Mouse (Mus musculus) embryonic facial prominence, embryonic 11.5 days (tissue): ENCODE measurements around the gene Psmb1. TPM values are rescaled to one million over a fixed set of nuclear protein-coding genes. Genes with fewer than 3 reads are reported as not detected.
"Not testable (repeated sequence)": the region's sequence is repeated elsewhere in the genome, so short reads cannot be mapped to it uniquely, and the experiment has no call there.

Experiments used
- ATAC-seq: fragments of 200-750 bp; cut with Nextera tagmentation; replicated peaks from 2 replicates; pipeline ENCODE4 v1.8.0; 2017; ENCODE audit warnings: low read depth; ENCODE audit not compliant: insufficient number of reproducible peaks, low FRiP score, low TSS enrichment
- DNase-seq: peaks from one replicate; pipeline ENCODE4 v3.0.0-alpha.2; 2015; ENCODE audit warnings: low spot score
- H3K27ac ChIP-seq: fragments of 300-500 bp; sonication (generic); replicated peaks from 2 replicates; pipeline ENCODE4 v1.5.1; 2014; ENCODE audit warnings: mild to moderate bottlenecking, low read depth, low read length, control low read depth
- H3K27me3 ChIP-seq: fragments of 300-500 bp; sonication (generic); 2 replicates; pipeline ENCODE4 v1.6.1; 2014; ENCODE audit warnings: mild to moderate bottlenecking, low read length, moderate library complexity, mixed read lengths; ENCODE audit not compliant: control insufficient read depth, insufficient read depth
- H3K36me3 ChIP-seq: fragments of 300-500 bp; sonication (generic); replicated peaks from 2 replicates; pipeline ENCODE4 v1.6.1; 2014; ENCODE audit warnings: low read depth, mild to moderate bottlenecking, low read length, moderate library complexity, mixed read lengths; ENCODE audit not compliant: control insufficient read depth, insufficient read depth
- H3K4me1 ChIP-seq: fragments of 300-500 bp; sonication (generic); 2 replicates; pipeline ENCODE4 v1.6.1; 2014; ENCODE audit warnings: low read length, mixed read lengths; ENCODE audit not compliant: control insufficient read depth, insufficient read depth
- H3K4me2 ChIP-seq: fragments of 300-500 bp; sonication (generic); 2 replicates; pipeline ENCODE4 v1.6.1; 2014; ENCODE audit warnings: low read depth, mild to moderate bottlenecking, control low read depth, low read length, moderate library complexity
- H3K4me3 ChIP-seq: fragments of 300-500 bp; sonication (generic); 2 replicates; pipeline ENCODE4 v1.5.1; 2014; ENCODE audit warnings: low read depth, low read length, control low read depth
- H3K9ac ChIP-seq: fragments of 300-500 bp; sonication (generic); replicated peaks from 2 replicates; pipeline ENCODE4 v1.6.1; 2014; ENCODE audit warnings: mild to moderate bottlenecking, control low read depth, low read length
- H3K9me3 ChIP-seq: fragments of 300-500 bp; sonication (generic); replicated peaks from 2 replicates; pipeline ENCODE4 v1.6.1; 2016; ENCODE audit warnings: mild to moderate bottlenecking, low read length, inconsistent platforms, mixed read lengths; ENCODE audit not compliant: control insufficient read depth
- WGBS: fragments of 180-500 bp; shearing (Covaris S2); extraction: QIAGEN DNeasy Blood & Tissue Kit; methylation state at CpG from one replicate; pipeline ENCODE4 v1.1.7; 2014; 5-methylcytosine and 5-hydroxymethylcytosine counted together
- polyA plus RNA-seq: library from polyadenylated mRNA; unstranded; fragments of >200 nt; fragmentation: Nextera tagmentation; extraction: Ambion mirVana; gene quantifications from 2 replicates; pipeline ENCODE4 v1.2.1, GENCODE M21; 2014

Gene Psmb1
- polyA plus RNA-seq, 1 experiment from 2014 or later: 286 TPM

DNA sequence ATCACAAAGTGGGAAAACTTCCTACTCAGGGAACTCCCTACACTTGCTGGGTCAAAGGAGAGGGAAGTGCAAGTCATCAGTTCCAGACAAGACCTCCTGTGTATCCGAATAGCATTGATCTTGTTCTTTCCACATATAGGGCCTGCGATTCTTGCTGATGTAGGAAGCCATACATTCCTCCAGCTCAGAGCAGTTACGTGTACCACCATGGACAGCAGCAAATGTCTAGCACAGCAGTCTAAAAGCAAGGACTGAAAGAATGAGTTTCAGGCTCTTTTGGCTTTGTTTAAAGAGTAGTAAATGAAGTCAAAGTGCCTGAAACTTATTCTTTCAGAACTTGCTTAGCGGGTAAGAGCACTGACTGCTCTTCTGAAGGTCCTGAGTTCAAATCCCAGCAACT lies 44.3 kb downstream of the Psmb1 start:
- ATAC-seq: no peak
- no peak overlapping the region for H3K4me3 ChIP-seq

DNA sequence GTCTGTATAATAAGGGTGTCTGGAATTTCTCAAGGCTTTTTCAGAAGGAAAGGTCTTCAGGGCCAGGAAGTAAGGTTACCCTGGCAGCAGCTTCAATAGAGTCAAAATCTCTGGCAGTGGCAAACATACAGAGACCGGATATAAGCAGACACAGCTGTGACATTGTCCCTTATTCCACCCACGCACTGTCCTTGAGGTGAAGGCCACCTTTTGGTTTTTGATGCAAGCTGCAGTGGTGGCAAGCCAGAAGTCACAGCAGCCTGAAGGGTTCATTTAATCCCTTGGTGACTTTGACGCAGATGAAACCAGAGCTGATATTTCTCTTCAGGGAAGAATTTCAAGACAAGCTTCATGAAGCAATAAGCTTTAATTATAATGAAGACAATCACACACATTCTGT lies 49.9 kb downstream of the Psmb1 start:
- Histone ChIP-seq H3K36me3 (no peaks in the 10 kb centered on the region), H3K27ac (no peak overlapping the region), H3K9me3 (no peaks in the 10 kb centered on the region), H3K9ac (no peak overlapping the region), H3K4me2 (no peak overlapping the region), H3K4me3 (no peak overlapping the region), H3K4me1 (no peaks in the 10 kb centered on the region), H3K27me3 (no peaks in the 10 kb centered on the region)
- ATAC-seq: no peak
- DNase-seq: no peak
- 78% methylated on average over 3 of the region's 3 CpGs for WGBS

More for the DNA sequence above, 44.3 kb downstream of the Psmb1 start:
- Histone ChIP-seq H3K4me1 (no peaks in the 10 kb centered on the region), H3K4me2 (no peak overlapping the region), H3K27ac (no peak overlapping the region), H3K9me3 (no peaks in the 10 kb centered on the region), H3K36me3 (no peaks in the 10 kb centered on the region), H3K9ac (no peak overlapping the region), H3K27me3 (no peaks in the 10 kb centered on the region)
- peak; percentile 15 for DNase-seq
- 78% methylated on average over 4 of the region's 4 CpGs for WGBS

DNA sequence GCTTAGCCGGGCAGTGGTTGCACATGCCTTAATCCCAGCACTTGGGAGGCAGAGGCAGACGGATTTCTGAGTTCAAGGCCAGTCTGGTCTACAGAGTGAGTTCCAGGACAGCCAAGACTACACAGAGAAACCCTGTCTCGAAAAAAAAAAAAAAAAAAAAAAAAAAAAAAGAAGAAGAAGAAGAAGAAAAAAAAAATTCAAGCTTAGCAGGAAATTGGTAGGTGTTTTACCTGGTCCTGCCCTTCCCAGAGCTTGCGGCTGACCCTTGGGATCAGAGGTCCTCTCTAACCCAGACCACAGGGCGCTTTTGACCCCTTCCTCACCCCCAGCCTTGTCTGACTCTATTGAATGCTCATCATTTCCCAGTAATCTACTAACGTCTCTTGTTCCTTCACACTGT lies 50.4 kb downstream of the Psmb1 start:
- WGBS: 71% methylated on average over 5 of the region's 6 CpGs
- not testable (repeated sequence) for H3K27me3 ChIP-seq, H3K4me2 ChIP-seq, H3K4me1 ChIP-seq, H3K9me3 ChIP-seq, H3K4me3 ChIP-seq, ATAC-seq, H3K36me3 ChIP-seq, H3K9ac ChIP-seq, DNase-seq, H3K27ac ChIP-seq

DNA sequence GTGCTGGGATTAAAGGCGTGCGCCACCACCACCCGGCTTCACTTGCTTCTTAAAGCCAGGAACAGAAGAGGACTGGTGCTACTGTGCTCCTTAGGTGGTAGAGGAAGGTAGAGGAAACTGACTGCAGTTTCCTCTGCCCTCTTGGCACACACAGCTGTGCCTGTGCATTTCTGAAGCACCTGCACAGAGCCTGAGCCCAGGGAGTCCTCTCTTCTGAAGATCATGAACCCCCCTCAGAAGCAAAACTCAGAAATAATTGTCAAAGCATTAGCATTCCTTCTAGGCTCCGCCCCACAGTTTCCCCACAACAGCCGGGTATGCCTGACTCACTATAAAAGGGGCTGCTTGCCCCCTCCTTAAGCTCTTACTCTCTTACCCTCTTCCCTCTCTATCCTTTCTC lies 51.7 kb downstream of the Psmb1 start:
- DNase-seq: no peak
- no peak overlapping the region for H3K27ac ChIP-seq
- 70% methylated on average over 5 of the region's 5 CpGs for WGBS

DNA sequence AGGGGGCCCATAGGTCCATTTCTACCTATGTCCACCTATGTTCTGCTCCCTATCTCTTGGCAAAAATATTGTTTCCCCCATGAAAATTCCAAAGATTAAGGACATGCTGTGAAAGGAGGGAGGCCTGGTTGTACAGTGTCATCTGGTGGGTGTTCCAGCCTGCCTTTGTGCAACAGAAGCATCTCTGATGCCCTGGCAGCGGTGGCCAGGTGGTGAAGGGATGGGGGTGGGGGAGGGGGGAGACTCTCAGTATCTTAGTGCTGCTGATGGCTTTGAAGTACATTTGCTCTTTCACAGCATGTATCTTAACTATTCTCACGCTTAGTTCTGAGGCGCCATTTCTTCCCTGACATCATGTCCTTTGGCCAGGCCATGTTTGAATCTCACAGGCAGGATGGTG lies 54.1 kb downstream of the Psmb1 start:
- no peak overlapping the region for H3K4me3 ChIP-seq
- ATAC-seq (no peak), DNase-seq (no peak)
- no peaks in the 10 kb centered on the region for H3K9me3 ChIP-seq
- H3K36me3 ChIP-seq: no peaks in the 10 kb centered on the region
- H3K27me3 ChIP-seq: no peaks in the 10 kb centered on the region
- no peak overlapping the region for H3K27ac ChIP-seq
- no peak overlapping the region for H3K9ac ChIP-seq
- WGBS: 84% methylated on average over 3 of the region's 3 CpGs
- peaks cover 1% of the 10 kb centered on the region for H3K4me1 ChIP-seq
- H3K4me2 ChIP-seq: no peak overlapping the region

More for the DNA sequence above, 51.7 kb downstream of the Psmb1 start:
- no peak for ATAC-seq
- no peaks in the 10 kb centered on the region for H3K9me3 ChIP-seq
- H3K4me2 ChIP-seq: no peak overlapping the region
- no peaks in the 10 kb centered on the region for H3K27me3 ChIP-seq
- no peak overlapping the region for H3K4me3 ChIP-seq
- no peaks in the 10 kb centered on the region for H3K4me1 ChIP-seq
- no peaks in the 10 kb centered on the region for H3K36me3 ChIP-seq
- no peak overlapping the region for H3K9ac ChIP-seq

DNA sequence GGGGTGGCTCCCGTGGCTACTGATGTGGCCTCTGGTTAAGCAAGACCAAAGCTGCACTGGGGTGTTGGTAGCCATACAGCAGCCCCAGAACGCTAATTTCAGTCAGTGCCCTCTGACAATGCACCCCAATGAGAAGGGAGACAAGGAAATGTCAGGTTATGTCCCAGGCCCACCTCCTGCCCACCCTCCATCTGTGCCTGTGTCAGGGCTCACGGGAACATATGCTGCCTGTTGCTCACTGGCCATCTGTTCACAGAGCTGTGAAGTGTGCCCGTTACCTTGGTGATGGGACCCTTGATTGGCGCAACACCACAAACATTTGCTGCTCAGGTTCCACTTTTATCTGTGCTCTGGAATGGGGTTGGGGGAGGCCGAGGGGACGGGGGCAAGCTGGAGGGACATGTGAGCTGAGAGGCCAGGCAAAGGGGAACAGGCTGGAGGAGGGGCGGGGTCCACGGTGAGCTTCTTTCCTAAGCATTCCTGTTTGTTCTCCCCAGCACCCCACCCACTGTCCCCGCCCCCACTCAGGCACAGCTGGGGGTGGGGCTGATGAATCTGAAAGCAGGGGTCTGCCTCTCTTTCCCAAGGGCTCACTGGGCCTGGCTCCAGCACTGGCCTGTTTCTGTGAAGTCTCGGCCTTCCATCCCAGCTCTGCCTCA lies 59.0 kb downstream of the Psmb1 start:
- ATAC-seq: peak; percentile 93
- Histone ChIP-seq H3K9ac (no peak overlapping the region), H3K27ac (peak overlapping the region; percentile 44; the same call in 1 of the 2 replicates), H3K4me1 (peaks cover 3% of the 10 kb centered on the region), H3K4me2 (peak overlapping the region; percentile 21), H3K36me3 (no peaks in the 10 kb centered on the region), H3K9me3 (no peaks in the 10 kb centered on the region), H3K27me3 (no peaks in the 10 kb centered on the region), H3K4me3 (no peak overlapping the region)
- DNase-seq: peak; percentile 79
- WGBS: 8% methylated on average over 11 of the region's 11 CpGs

DNA sequence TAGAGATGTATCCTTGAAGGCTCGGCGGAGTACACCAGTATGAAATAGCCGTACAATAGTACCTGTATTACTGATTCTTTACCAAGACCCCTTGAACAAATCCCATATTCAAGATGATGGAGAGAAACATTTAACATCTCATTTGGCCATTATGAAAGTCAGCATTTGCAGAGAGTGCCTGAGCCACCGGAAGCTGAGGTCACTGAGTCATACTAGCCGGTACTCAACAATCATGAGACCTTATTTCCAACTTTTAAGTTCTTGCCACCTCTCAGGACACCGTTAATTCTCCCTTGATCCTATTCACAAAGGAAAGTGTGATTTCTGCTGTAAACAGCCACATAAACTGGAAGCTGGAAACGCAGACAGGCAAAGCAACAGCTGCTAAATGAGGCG lies 59.5 kb downstream of the Psmb1 start:
- Histone ChIP-seq H3K9me3 (no peaks in the 10 kb centered on the region), H3K27ac (peak overlapping the region; percentile 44; the same call in 1 of the 2 replicates), H3K36me3 (no peaks in the 10 kb centered on the region), H3K4me2 (peak overlapping the region; percentile 11; the same call in 1 of the 2 replicates), H3K4me1 (peaks cover 3% of the 10 kb centered on the region), H3K4me3 (no peak overlapping the region), H3K9ac (no peak overlapping the region), H3K27me3 (no peaks in the 10 kb centered on the region)
- ATAC-seq (no peak), DNase-seq (no peak)
- WGBS: 60% methylated on average over 8 of the region's 8 CpGs

DNA sequence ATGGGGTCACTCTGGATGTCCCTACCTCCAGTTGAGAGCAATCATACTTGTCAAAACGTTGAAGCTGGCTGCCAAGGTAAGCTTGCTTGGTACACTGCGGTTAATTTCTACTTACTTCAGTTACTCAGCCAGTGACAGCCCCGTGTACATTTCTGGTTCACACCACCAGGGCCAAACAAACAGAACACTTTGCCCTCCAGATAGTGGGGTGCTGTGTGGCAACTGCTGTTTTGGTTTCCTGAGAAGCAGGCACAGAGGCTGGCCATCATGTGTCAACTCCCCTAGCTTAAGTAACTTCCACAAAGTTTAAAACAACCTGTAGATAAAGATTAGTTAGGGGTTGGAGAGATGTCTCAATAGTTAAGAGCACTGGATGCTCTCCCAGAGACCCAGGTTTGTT lies 64.8 kb downstream of the Psmb1 start:
- H3K4me2 ChIP-seq: no peak overlapping the region
- no peaks in the 10 kb centered on the region; the same call in 1 of the 2 replicates for H3K36me3 ChIP-seq
- DNase-seq (no peak), ATAC-seq (no peak)
- WGBS: 83% methylated on average over 3 of the region's 3 CpGs
- no peak overlapping the region for H3K27ac ChIP-seq
- no peak overlapping the region for H3K4me3 ChIP-seq
- H3K9me3 ChIP-seq: no peaks in the 10 kb centered on the region
- H3K4me1 ChIP-seq: no peaks in the 10 kb centered on the region
- no peak overlapping the region for H3K9ac ChIP-seq
- no peaks in the 10 kb centered on the region for H3K27me3 ChIP-seq
